Mouse (Mus musculus): ENCODE data around the gene Mcm9.

DNA sequence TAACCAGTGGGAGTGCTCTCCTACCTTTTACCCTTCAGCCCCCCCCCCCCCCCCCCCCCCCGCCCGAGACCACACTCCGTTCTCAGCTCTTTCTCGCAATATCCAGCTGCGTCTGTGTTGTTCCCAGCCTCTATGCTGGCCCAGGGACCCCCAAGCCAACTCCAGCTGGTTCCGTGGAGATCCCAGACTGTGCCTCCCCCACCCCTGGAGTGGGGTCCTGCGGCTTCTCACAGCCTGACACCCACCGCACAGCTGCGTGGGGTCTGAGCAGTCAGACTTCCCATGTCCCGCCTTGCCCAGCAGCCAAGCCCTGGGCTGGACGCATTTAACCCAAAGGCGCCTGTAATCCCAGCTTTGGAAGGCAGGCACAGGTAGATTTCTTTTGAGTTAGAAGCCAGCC is 49.2 kb downstream of the Mcm9 start:
- TF ChIP-seq GATA1 (IDR thresholded peaks at IDR 0.05; ENCODE audit: low read length) = no peak
- TF ChIP-seq TAL1 (IDR thresholded peaks at IDR 0.05; ENCODE audit: low read length) = no peak
